Mouse (Mus musculus) small intestine, adult 2 months (tissue): Measurements from ENCODE around the gene Snrpn.

Source experiments
- CTCF ChIP-seq: fragments of 200-500 bp; IDR thresholded peaks from 2 replicates; pipeline ENCODE4 v1.5.1; 2012; ENCODE audit warnings: low read depth, mild to moderate bottlenecking, control low read depth, inconsistent platforms, low read length, moderate library complexity, mixed read lengths; ENCODE audit not compliant: insufficient replicate concordance, insufficient read length; ENCODE audit errors: extremely low read depth
- POLR2A ChIP-seq: fragments of 200-500 bp; IDR thresholded peaks from 2 replicates; pipeline ENCODE4 v1.6.1; 2012; ENCODE audit warnings: low read depth, mild to moderate bottlenecking, control low read depth, inconsistent platforms, low read length, moderate library complexity

- TF ChIP-seq CTCF: no peak
- TF ChIP-seq POLR2A: no peak
Observed at GRCm38 (mm10) chr7:60170250-60171185, 30.5 kb upstream of the Snrpn start.
